Mouse (Mus musculus) heart, postnatal 25 days (tissue): ENCODE measurements around the gene Myef2. TPM values are rescaled to one million over a fixed set of nuclear protein-coding genes. Genes with fewer than 3 reads are reported as not detected.
"Not testable (repeated sequence)": the region's sequence is repeated elsewhere in the genome, so short reads cannot be mapped to it uniquely, and the experiment has no call there.

Source experiments
- DNase-seq: peaks from one replicate; pipeline ENCODE4 v3.0.0; 2022; ENCODE audit warnings: low spot score
- intact Hi-C: fragments of 180-260 bp; cut with DNase I; formaldehyde crosslinking; loops from one replicate; pipeline ENCODE4 v1.15.1; 2025
- total RNA-seq, 2 experiments: library from RNA; stranded (reverse); gene quantifications; 2 replicates each; pipeline ENCODE4 v1.2.3; 2021

Myef2 gene
- total RNA-seq: 1 to 10 TPM; 6.4 to 9.1 TPM

DNA sequence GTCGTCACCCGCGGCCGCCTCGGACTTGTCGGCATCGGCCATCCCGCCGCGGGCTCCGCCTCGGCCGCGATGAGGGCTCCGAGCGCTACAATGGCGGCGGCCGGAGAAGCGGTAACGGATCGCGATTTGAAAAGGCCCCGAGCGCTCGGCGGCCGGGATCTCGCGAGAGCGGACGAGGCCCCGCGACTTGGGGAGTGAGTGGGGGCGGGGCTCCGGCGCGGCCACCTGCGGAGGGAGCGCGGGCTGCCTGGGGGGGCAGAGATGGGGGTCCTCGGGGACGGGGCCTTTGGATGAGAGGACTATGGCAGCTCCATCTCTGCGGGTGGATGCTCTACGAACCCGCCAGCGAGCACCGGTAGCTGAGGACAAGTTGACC is at the start of gene Myef2:
TSS of gene Myef2 (minus strand) at position 185 of the 376 bp plus-strand sequence.
- peak; percentile 50 for DNase-seq
- intact Hi-C loops: no loop called here

DNA sequence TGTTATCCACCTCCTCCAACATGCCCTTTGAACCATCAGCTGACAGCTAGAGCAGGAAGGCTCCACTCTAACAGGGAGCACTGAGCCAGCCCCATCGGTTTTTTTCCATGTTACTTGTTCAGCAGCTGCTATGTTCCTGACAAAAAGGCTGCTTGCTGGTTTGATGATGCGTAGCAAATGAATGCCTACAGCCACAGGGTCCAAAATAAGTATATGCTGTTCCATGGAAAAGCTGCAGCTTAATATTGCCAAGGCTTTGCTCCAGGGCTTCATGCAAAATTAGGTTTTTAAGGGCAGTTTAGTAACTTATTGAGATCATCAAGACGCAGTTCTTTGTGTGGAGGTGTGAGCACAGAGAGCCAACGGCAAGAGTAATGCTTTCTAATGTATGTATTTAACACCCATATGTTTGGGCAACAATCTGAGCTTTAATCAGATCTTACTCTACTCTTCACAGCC is 38.6 kb upstream of the Myef2 start:
- intact Hi-C loops: no loop called here
- no peak for DNase-seq

DNA sequence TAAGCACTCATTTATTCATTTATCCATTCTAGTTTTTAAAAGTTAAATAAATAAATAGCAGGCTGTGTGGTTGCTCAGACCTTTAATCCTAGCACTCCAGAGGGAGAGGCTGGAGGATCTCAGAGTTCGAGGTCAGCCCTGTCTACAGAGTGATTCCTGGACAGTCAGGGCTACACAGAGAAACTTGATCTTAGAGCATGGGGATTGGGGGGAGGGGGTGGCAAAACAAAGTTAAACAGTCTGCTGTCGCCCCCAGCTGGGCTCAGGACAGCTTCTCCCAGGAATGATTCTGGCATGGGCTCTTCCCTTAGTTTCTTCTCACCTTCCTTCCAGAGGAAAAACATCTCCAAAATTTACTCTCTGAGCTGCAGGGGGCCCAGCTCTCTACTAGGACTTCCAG is 32.0 kb upstream of the Myef2 start:
- intact Hi-C loops: no loop called here
- DNase-seq: no peak

DNA sequence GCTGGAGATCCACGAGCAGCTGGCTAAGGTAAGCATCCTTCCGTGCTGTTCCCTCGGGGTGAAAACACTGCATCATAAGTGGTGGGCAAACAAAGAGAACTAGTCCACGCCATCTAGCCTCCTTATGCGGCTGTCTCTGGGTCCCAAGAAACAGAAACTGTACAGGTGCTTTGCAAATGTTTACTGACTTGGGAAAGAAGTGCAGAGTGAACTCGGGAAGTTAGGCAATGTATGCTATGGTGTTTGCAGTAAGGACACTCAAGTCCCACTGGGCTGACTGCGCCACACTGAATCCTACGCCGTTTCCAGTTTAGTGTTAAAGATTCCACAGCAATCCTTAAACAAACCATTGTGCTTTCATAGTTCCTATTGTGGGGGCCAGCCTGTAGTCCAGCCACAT is 30.8 kb upstream of the Myef2 start:
- intact Hi-C loops: no loop called here
- DNase-seq: no peak

DNA sequence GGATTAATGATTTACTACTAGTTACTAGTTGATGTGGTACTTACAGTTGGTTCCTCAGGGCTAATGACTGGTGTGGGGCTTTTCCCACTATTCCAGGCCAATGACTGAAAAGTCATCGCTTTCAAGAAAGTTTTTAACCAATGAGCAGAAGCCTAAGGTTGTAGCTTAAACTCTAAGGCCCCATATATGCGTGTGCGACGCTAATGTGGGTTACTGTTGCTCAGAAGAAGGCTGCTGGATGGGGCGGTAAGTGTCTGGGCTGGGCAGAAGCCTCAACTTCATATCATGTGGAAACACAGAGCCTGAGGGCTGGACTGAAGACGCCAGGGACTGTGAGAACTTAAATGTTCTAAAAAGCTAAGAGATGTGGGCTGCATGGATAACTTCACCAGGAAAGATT is 28.9 kb upstream of the Myef2 start, which contains the start of gene Slc12a1:
TSS of gene Slc12a1 (plus strand) at position 118 of the 400 bp plus-strand sequence.
- intact Hi-C loops: no loop called here
- no peak for DNase-seq

DNA sequence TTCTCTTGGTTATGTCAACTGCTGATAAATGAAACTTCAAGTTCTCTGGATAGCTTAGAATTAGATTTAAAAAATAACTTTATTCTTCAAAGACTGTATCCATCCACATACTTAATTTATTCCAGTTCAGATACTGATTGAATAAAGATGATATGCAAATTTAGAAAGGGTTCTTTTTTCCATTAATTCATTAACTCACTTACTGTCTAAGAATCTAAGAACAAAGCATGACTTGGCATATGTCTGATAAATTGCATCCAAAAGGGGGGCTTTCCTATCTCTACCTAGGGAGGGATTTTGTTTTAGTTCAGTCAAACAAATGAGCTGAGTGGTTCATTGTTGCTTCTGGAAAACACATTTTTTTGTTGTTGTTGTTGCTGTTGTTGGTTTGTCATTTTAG is 18.9 kb upstream of the Myef2 start:
- DNase-seq: no peak
- intact Hi-C loops: no loop called here

DNA sequence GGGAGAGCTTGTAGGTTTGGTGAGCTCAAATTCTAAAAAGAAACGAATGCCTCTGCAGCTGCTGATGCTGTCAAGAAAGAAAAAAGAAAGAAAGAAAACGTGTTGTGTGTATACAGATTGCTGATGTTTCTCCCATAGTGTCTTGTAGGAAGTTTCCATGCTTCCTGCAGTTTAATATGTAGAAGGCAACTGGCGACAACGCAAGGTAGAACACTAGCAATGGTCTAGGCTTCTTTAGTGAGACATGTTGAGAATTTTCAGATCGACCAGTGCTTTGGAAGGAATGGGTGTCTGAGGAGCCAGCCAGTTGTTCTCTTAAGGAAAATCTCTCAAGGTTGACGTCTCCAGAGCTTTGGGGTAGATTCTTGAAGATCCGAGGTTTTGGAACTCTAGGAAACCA is 13.4 kb upstream of the Myef2 start:
- intact Hi-C loops: no loop called here
- DNase-seq: no peak

DNA sequence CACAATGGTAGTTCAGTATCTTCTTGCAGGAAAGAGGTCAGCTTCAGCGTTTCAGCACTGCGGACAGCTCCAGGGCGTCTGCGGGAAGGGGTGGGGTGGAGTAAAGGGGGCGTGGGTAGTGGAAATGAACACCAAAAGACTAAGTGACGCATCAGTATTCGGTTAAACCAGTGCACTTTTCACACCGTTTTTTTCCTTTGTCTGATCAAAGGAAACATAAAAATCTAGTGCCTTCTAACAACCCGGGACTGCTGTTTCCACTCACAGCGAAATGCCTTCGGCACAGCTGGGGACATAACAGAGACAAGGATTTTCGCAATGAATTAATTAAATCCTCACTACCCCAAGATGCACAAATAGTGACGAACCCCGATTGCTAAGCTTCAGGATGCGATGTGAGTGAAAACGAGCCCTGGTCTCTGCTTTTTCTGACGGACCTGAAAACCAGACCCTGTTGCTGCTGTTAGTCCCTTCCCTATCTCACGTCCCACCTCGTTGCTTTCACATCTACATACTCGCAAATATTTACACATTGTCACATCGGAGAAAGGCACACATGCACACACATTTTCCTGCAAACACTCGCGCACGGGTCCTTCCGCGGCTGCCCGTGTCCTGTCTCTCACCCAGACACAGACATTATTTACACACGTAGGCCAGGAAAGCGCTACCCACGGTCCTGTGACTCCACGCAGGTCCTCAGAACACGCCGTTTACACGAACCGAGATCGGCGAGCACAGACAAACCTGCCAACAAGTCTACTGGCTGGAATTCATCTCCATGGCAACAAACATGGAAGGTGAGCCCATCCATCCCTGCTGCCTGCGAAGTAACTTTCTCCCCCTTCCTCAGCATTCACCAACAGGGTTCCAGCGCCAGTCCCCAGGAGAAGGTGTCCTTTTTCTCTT is 12.7 kb upstream of the Myef2 start, which contains the start of gene Ctxn2:
TSS of gene Ctxn2 (plus strand) at position 790 of the 909 bp plus-strand sequence.
- DNase-seq: peak; percentile 5
- intact Hi-C loops: no loop called here

DNA sequence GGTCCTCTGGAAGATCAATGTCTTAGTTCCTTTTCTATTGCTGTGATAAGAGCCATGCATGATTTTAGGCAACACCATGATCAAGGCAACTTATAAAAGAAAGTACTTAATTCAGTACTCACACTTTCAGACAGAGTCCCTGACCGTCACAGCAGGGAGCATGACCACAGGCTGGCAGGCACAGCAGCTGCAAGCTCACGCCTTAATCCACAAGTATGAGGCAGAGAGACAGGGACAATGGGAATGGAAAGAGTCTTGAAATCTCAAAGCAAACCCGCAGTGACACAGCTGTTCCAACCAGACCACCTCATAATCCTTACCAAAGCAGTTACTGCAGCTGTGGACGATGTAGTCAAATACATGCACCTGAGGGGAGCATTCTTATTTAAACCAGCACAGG is 10.7 kb upstream of the Myef2 start:
- no peak for DNase-seq
- intact Hi-C loops: no loop called here

DNA sequence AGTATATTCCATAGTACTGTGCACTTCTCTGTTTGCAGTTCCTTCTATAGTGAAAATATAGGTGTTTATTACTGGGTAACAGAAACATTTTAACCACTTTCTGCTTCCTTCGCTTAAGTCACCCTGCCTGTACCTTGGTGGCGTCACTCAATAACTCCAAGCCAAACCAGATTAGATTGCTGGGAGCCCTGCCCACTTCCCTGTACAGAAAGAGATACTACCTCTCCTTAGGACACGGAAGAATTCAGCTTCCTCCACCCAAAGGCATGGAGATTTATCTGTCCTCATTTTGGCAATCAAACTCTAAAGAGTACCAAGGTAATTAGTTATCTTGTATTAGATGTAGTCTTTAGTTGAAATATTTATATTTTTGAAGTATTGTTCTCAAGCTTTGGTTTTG is 3.3 kb upstream of the Myef2 start:
- intact Hi-C loops: no loop called here
- DNase-seq: no peak

DNA sequence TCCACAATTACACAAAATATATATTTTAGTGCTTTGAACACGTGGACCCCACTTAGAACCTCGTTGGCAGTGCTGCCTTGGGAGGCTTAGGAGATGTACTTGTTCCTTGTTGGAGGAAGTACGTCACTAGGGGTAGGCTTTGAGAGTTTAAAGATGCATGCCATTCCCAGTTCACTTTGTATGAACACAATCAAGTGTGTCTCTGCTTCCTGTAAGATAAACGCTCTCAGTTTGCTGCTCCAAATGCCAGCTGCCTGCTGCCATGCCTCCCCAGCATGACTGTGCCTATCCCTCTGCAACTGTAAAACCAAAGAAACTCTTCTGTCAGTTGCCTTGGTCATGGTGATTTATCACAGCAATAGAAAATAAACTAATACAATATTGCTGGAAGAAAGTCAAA is 2.4 kb upstream of the Myef2 start:
- intact Hi-C loops: no loop called here
- DNase-seq: no peak

DNA sequence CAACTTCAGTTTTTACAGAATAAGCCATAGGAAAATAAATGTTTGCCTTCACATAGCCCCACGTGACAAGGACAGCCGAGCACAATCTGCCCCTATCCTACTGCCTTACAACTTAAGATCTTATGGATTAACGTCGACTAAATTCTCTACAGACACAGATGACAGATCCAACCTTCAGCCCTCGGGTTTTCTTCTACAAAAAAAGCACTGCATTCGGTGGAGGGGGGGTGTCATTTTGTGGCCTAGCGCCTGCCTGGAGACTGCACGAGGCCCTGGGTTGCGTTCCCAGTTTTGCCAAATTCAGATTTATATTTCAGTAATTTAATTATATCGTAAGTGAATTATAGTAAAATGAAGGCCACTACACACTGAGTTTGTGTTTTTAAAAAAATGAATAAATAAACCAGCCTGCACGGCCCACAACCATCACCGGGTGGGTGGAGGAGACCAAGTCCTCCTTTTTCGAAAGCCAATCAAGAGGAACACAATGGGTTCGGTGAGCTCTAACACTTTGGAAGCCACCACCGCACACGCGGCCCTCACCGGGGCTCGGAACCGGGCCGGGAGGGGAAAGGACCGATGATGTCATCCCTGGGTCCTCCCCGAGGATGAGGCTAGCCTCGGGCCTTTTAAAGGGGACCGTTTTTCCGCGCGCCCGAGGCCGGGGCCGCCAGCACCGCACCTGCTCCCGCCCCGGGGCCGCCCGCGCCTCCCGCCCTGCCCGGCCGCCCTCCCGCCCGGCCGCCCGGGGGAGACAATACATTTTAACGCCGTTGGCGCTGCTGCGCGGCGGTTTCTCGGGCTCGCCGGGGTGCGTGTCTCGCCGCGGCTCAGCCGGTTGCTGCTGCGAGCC is 611 bp downstream of the Myef2 start:
- DNase-seq: peak; percentile 26
- intact Hi-C loops: no loop called here

DNA sequence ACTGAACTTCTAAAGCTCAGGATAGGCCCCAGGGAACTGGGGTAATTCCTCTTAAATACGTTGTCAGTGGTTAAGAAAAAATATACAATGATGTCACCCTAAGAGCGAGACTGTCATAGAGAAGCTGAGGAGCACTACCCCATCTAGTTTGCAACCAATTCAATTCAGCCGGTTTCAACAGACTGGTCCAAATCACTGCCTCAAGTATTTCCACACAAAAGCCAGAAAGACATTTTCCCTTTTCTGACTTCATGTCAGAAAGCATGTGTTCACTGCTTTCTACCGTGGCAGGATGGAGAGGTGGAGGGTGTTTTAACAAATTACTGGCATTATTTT is 1.2 kb downstream of the Myef2 start:
- intact Hi-C loops: no loop called here
- DNase-seq: no peak

DNA sequence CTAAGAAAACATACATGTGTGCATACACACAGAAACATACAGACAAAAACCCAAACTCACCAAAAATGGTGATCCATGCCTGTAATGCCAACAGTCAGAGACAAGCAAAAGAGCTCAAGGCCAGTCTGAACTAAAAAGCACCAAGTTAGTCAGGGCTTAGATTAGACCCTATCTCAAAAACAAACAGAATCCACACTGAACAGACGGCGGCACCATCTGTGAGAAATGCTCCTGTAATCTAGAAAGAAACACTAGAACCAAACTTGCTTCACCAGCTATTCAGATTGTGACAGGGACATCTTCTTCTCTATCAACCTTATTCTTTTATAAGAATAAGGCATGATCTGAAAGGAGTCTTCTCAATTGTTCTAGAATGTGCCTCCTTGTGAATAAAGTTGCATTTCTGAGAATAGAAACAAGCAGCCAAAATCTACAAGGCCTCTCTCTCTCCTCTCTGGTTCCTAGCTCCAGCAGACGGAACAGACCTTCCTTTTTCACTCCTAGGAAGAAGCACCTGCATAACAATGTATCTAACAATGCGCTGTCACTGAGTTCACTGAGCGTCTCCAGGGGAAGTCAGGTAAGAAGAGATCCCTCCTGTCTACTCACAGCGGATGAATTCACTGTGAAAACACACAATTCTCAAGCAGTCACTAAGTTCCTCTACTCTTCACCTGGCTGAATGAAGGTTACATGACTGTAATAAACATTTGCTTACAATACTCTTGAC is 3.9 kb downstream of the Myef2 start:
- DNase-seq: no peak
- intact Hi-C loops: no loop called here

DNA sequence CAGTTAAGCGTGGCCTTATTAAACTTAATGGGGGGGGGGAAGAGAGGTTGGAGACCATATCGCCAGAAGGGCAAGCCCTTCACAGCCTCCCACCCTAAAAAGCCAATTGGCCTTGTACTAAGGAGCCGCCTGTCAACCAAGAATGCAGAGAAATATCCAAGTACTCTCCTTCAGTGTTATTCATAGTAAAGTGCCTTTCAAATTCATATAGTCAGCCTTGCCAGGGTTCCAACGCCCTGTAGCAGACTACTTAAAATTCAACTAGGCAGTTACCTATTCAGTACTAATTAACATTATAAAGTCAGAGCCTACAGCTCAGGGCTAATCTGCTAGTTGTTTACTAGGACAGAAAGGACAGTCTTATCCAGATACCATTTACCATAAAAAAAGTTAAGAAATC is 16.9 kb downstream of the Myef2 start:
- intact Hi-C loops, DNase-seq: not testable (repeated sequence)

DNA sequence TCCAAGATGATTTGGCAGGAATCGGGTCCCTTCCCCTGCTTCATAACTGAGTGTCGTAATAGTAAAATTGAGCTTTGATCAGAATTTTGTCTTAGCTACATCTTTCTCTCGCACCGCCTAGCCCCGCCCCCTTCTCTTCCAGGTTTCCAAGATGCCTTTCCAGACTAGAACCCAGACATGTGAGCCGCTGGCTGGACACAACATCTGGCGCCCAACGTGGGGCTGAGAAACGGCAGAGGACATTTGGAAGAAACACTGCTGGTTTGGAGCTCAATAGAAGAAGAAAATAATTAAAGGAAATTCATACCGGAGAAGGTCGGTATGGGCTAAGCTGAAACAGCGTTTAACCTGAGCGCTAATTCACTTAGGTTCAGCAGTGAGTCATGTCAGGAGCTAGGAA is 19.0 kb downstream of the Myef2 start:
- intact Hi-C loops, DNase-seq: not testable (repeated sequence)

DNA sequence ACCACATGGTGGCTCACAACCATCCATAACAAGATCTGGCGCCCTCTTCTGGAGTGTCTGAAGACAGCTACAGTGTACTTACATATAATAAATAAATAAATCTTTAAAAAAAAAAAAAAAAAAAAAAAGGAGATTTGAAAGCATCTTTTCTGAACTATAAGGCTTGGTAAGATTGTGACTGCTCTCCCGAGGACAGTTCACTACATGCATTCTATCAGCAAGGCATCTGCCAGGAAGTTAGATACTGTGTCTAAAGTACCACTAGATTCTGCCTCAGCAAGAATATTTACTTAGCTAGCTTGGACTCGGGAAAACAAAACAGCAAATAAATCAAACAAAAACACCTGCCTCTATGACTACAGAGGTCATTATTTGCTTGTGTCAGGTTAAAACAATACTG is 31.3 kb downstream of the Myef2 start:
- DNase-seq, intact Hi-C loops: not testable (repeated sequence)

DNA sequence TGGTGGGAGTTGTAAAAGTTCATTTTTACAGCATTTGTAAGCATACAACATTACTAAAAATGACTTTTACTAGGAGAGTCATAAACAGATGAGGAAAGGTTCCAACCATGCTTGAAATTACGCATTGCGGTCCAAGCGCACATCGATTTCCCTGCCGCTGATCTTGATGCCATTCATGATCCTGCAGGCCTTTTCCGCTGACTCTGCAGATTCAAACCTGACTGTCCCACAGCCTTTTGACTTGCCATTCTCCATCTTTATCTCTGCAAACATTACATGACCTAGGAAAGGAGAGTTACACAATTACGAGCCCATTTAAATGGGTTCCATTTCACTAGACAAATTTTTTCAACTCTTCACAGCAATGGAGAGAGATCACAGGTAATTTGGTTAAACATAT is 34.7 kb downstream of the Myef2 start:
- DNase-seq: no peak
- intact Hi-C loops: no loop called here

DNA sequence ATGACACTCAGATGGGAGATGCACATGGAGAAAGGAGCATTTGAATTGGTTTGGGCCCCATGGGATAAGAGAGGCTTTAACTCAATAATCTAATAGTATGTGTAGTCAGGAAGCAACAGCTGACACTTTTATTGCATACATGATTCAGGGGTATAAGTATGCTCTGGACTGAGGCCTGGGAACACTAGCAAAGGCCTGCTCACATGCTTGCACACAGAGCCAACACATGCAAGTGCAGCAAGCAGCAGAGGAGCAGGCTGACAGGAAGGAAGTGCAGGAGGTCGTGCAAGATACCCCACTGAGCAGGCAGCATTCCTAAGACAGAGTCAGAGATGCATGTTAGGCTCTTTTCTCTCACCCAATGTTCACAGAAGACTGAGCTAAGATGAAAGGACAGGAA is 39.6 kb downstream of the Myef2 start:
- intact Hi-C loops: no loop called here

DNA sequence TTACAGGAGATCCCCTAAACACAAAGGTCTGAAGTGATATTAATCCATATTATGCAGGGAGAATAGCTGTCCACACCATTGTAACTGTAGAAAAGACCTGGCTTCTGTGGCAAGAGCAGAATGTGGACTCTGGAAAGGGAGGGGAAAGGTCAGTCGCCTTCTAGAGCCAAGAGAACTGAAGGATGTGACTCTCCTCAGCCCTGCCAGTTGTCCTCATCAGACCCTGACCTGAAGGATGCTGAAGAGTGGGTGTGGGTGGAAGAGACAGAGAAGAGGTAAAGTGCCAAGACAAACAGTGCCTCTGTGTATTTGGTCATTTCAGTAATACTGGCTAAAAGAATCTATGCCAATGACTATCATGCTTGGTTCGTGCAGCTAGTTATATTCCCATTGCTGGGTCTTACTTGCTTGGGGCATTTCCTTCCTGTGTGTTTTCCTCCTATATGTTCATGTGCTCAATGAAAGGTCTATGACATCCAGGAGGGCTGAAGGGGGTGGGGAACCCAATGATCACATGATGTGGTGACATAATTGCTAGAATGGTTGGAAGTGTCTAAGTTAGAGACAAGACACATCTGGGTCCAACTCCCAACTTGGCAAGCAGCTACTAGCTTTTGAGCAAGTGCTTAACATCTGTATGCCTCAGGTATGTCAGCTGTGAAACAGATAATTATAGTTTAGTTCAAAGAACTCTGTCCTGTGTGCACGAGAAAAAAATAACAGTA is 50.2 kb downstream of the Myef2 start:
- DNase-seq: peak; percentile 9
- intact Hi-C loops: no loop called here

More for the DNA sequence above, 39.6 kb downstream of the Myef2 start:
- DNase-seq: no peak
